Mouse (Mus musculus) C2C12 (cell line): ENCODE measurements around the gene Iqgap3.

ENCODE experiments used
- CTCF ChIP-seq: IDR thresholded peaks from one replicate; pipeline ENCODE4 v1.5.1; 2011; ENCODE audit not compliant: control insufficient read depth, insufficient read depth, insufficient read length
- MAX ChIP-seq: IDR thresholded peaks from one replicate; pipeline ENCODE4 v1.6.1; 2011; ENCODE audit warnings: mild to moderate bottlenecking, control low read depth

DNA sequence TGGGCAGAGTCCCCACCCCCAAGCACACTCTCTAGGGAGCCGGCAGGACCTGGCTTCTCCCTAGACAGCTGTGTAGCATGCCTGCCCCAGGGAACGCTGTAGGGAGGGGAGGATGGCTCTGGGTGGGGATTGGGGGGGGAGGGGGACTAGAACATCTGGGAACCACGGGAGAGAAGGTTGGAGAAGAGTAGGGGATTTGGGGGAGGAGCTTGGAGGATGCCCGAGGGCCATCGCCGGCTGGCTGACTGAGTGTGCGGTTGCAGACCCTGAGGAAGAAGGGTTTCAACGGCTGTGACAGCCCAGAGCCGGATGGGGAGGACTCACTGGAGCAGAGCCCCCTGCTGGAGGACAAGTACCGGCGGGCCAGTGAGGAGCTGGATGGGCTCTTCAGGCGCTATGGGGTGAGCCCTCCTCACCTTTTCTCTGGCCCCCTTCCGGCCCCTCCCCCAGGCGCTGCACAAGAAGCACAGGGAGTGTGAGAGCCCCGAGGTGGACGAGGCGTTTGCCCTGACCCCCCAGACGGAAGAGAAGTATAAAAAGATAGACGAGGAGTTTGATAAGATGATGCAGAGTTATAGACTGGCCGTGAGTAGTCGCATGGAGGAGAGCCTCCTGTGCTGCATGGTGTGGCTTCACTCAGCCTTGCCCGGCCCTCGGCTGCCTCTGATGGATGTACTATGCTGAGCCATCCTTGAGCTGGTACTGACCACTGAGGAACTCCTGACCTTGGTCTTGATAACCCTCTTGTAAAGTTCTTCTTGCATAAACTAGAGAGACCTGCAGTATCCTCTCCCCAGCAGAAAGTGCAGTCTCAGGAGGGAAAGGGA is 76.2 kb downstream of the Iqgap3 start:
- TF ChIP-seq CTCF (peak; percentile 43), MAX (no peak)
